ENCODE assay signal across 8 mouse cellular contexts in genomic region chr9:50774991-50775612, GRCm38 (mm10). TPM values are rescaled to one million over a fixed set of nuclear protein-coding genes. Genes with fewer than 3 reads are reported as not detected.
DNase-seq lines count a peak whose midpoint lies in the region; ATAC-seq and TF ChIP-seq lines count a peak whose summit lies in the region.

Gene Alg9, plus strand, starts transcription at chr9:50775019.
Gene 1110032A03Rik, minus strand, starts transcription at chr9:50775520.

- H3K9me3 ChIP-seq in heart, embryonic 10.5 days: no peaks in the 10 kb centered on the region
- no peaks in the 10 kb centered on the region for H3K9me3 ChIP-seq in kidney, embryonic 15.5 days (replicated peaks)

- no peak for TF ChIP-seq POLR2A in bone marrow macrophage, adult 2 months (IDR thresholded peaks at IDR 0.05; ENCODE audit: borderline replicate concordance, low read depth, low read length)
- TF ChIP-seq POLR2A in embryonic fibroblast, embryonic 13.5 days (IDR thresholded peaks at IDR 0.05; ENCODE audit: low read depth, low read length): peak; percentile 82

- under 1% methylated on average over 51 of the region's 51 CpGs for WGBS in heart, embryonic 10.5 days
- WGBS in kidney, embryonic 15.5 days: under 1% methylated on average over 36 of the region's 51 CpGs

- TF ChIP-seq CTCF in bone marrow macrophage, adult 2 months (IDR thresholded peaks at IDR 0.05; ENCODE audit: low read depth, low read length): no peak
- TF ChIP-seq CTCF in embryonic fibroblast, embryonic 13.5 days (IDR thresholded peaks at IDR 0.05; ENCODE audit: borderline replicate concordance, insufficient read depth, low read length): no peak

- peak within 1 kb of the TSS; percentile 67 for H3K4me3 ChIP-seq in bone marrow macrophage, adult 2 months (ENCODE audit: insufficient read depth, low read length)
- H3K4me3 ChIP-seq in embryonic fibroblast, embryonic 13.5 days (ENCODE audit: insufficient read depth, low read length): peak within 1 kb of the TSS; percentile 66
- H3K4me3 ChIP-seq in heart, embryonic 10.5 days: peak within 1 kb of the TSS; percentile 85
- peak within 1 kb of the TSS; percentile 94 for H3K4me3 ChIP-seq in kidney, embryonic 15.5 days (replicated peaks)

- no peaks in the 10 kb centered on the region for H3K27me3 ChIP-seq in heart, embryonic 10.5 days (ENCODE audit: insufficient read depth, poor library complexity, severe bottlenecking)
- no peaks in the 10 kb centered on the region for H3K27me3 ChIP-seq in kidney, embryonic 15.5 days

- H3K36me3 ChIP-seq in heart, embryonic 10.5 days: peaks cover 36% of the 10 kb centered on the region
- H3K36me3 ChIP-seq in kidney, embryonic 15.5 days: peaks cover 34% of the 10 kb centered on the region

- peak; percentile 86 for ATAC-seq in kidney, embryonic 15.5 days (replicated peaks; ENCODE audit: low FRiP score)
- peak; percentile 71 for ATAC-seq in monocyte, adult 5-6 weeks (replicated peaks; ENCODE audit: insufficient number of reproducible peaks, low FRiP score, low TSS enrichment, poor library complexity, severe bottlenecking)

- peaks cover 15% of the 10 kb centered on the region for H3K4me1 ChIP-seq in bone marrow macrophage, adult 2 months (ENCODE audit: control insufficient read depth, insufficient read depth, low read length)
- peaks cover 8% of the 10 kb centered on the region for H3K4me1 ChIP-seq in embryonic fibroblast, embryonic 13.5 days (ENCODE audit: control insufficient read depth, insufficient read depth, low read length)
- peaks cover 19% of the 10 kb centered on the region for H3K4me1 ChIP-seq in heart, embryonic 10.5 days
- peaks cover 19% of the 10 kb centered on the region for H3K4me1 ChIP-seq in kidney, embryonic 15.5 days

- H3K27ac ChIP-seq in bone marrow macrophage, adult 2 months (ENCODE audit: insufficient read depth, low read depth, low read length): peak within 1 kb of the TSS; percentile 86
- H3K27ac ChIP-seq in embryonic fibroblast, embryonic 13.5 days (ENCODE audit: insufficient read depth, low read length): peak within 1 kb of the TSS; percentile 41; the same call in 1 of the 2 replicates
- H3K27ac ChIP-seq in heart, embryonic 10.5 days: peak within 1 kb of the TSS; percentile 97
- H3K27ac ChIP-seq in kidney, embryonic 15.5 days: peak within 1 kb of the TSS; percentile 81

- H3K9ac ChIP-seq in kidney, embryonic 15.5 days: peak within 1 kb of the TSS; percentile 94

- H3K4me2 ChIP-seq in kidney, embryonic 15.5 days: peak within 1 kb of the TSS; percentile 90

- peak; percentile 89 for DNase-seq in 416B (ENCODE audit: low read depth)
- DNase-seq in heart, embryonic 10.5 days (ENCODE audit: low spot score): peak; percentile 86
- peak; percentile 87 for DNase-seq in liver
- peak; percentile 90 to 96 for DNase-seq in spleen, postnatal 4 days (ENCODE audit: low spot score in 2 of 2)

RNA-seq across cellular contexts. Expression of gene Alg9, which starts in this region (rescaled TPM):
- 17.7 and 20.0 TPM in 2 replicates for polyA plus RNA-seq in bone marrow macrophage, adult 2 months (2012; ENCODE audit: insufficient read depth, insufficient read length, missing spikeins)
- 22.8 and 24.1 TPM in 2 replicates for polyA plus RNA-seq in embryonic fibroblast, embryonic 13.5 days (2011; ENCODE audit: insufficient read length, low read depth, missing spikeins)
- 44.0 and 47.2 TPM in 2 replicates for polyA plus RNA-seq in heart, embryonic 10.5 days (2016; fragmentation: Nextera tagmentation; extraction: Ambion mirVana)
- 35.6 and 35.9 TPM in 2 replicates for polyA plus RNA-seq in kidney, embryonic 15.5 days (2015; fragmentation: Nextera tagmentation; extraction: Ambion mirVana)
- total RNA-seq in monocyte, adult 5-6 weeks (2017): 10.3 to 16.5 TPM (median 11.1 TPM) in 3 replicates

RNA-seq across cellular contexts. Expression of gene 1110032A03Rik, which starts in this region (rescaled TPM):
- polyA plus RNA-seq in bone marrow macrophage, adult 2 months (2012; ENCODE audit: insufficient read depth, insufficient read length, missing spikeins): 47.7 and 48.7 TPM in 2 replicates
- 21.3 and 27.1 TPM in 2 replicates for polyA plus RNA-seq in embryonic fibroblast, embryonic 13.5 days (2011; ENCODE audit: insufficient read length, low read depth, missing spikeins)
- polyA plus RNA-seq in heart, embryonic 10.5 days (2016; fragmentation: Nextera tagmentation; extraction: Ambion mirVana): 17.4 and 21.6 TPM in 2 replicates
- 30.1 and 35.0 TPM in 2 replicates for polyA plus RNA-seq in kidney, embryonic 15.5 days (2015; fragmentation: Nextera tagmentation; extraction: Ambion mirVana)
- total RNA-seq in monocyte, adult 5-6 weeks (2017): 13.2 to 26.7 TPM (median 16.7 TPM) in 3 replicates

Comparison
In these comparisons a context has a peak if more than half of its experiments do, and no peak if none do; other contexts are left out.
1. Peak in every context shown above with its lines: DNase-seq, ATAC-seq, H3K4me3 ChIP-seq and H3K27ac ChIP-seq.
2. H3K27ac ChIP-seq: peak in every context shown above with its lines; median percentile 97 in heart, embryonic 10.5 days; 86 in bone marrow macrophage, adult 2 months; 81 in kidney, embryonic 15.5 days; 41 in embryonic fibroblast, embryonic 13.5 days.